Mouse (Mus musculus): Measurements from ENCODE around the gene Tns1. TPM values are rescaled to one million over a fixed set of nuclear protein-coding genes. Genes with fewer than 3 reads are reported as not detected.

The Tns1 gene
- polyA plus RNA-seq, 1 experiment: 118 TPM

- H3K27me3 ChIP-seq (ENCODE audit: control insufficient read depth, insufficient read depth, insufficient read length): peaks cover 7% of the 10 kb centered on the region
- H3K79me2 ChIP-seq (ENCODE audit: control insufficient read depth, insufficient read depth): no peaks in the 10 kb centered on the region
- no peak overlapping the region for H3K4me3 ChIP-seq (ENCODE audit: insufficient read depth, poor library complexity, severe bottlenecking)
- H3K36me3 ChIP-seq (ENCODE audit: control insufficient read depth, insufficient read depth): no peaks in the 10 kb centered on the region
- H3ac ChIP-seq (ENCODE audit: control insufficient read depth, insufficient read length, low read depth): no peak overlapping the region
- no peaks in the 10 kb centered on the region for H3K79me3 ChIP-seq (ENCODE audit: low read depth)
- TF ChIP-seq MYOD1 (IDR thresholded peaks at IDR 0.05; ENCODE audit: control insufficient read depth, insufficient read length, low read depth): no peak
- no peak for TF ChIP-seq MAX (IDR thresholded peaks at IDR 0.05)
- no peak for TF ChIP-seq FOSL1 (IDR thresholded peaks at IDR 0.05; ENCODE audit: insufficient read depth, low read length, poor library complexity, severe bottlenecking)
- TF ChIP-seq CTCF (IDR thresholded peaks at IDR 0.05; ENCODE audit: control insufficient read depth, insufficient read depth, insufficient read length): no peak
- no peak for TF ChIP-seq MYOG (IDR thresholded peaks at IDR 0.05; ENCODE audit: control insufficient read depth, extremely low read depth, insufficient read length)
- TF ChIP-seq USF1 (IDR thresholded peaks at IDR 0.05; ENCODE audit: low read depth): no peak
- no peak for TF ChIP-seq CEBPB (IDR thresholded peaks at IDR 0.05; ENCODE audit: low read depth)
Observed at GRCm38 (mm10) chr1:74156381-74156910, 32.2 kb upstream of the Tns1 start.

DNA sequence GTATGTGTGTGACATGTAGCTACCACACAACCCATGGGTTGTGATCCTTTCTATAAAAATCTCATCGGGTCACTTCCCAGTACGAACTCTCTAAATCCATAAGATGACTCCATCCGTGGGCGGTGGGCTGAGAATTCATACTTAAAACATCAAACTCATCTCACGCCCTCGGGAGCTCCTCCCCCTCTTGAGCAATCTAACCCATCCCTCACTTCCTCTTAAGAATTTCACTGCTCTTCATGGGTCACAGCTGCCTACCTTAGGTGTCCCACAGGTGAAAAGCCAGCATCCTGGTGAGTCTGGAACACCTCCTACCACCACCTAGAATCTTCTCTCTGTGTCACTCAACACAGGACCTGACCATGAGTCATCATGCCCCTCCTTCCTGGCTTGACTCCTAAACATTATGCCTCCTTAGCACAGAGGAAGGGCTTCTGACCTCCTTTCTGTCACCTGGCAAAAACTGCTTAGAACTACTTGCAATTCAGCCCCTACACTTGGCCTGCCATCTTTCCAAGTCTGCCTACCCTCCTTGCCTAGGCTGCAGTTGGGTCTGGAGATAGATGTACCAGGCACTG lies 31.3 kb upstream of the Tns1 start:
- Histone ChIP-seq H3K36me3 (ENCODE audit: control insufficient read depth, insufficient read depth) (no peaks in the 10 kb centered on the region), H3K79me3 (ENCODE audit: low read depth) (no peaks in the 10 kb centered on the region), H3K4me3 (ENCODE audit: insufficient read depth, poor library complexity, severe bottlenecking) (no peak overlapping the region), H3ac (ENCODE audit: control insufficient read depth, insufficient read length, low read depth) (no peak overlapping the region), H3K79me2 (ENCODE audit: control insufficient read depth, insufficient read depth) (no peaks in the 10 kb centered on the region), H3K27me3 (ENCODE audit: control insufficient read depth, insufficient read depth, insufficient read length) (peaks cover 3% of the 10 kb centered on the region)
- TF ChIP-seq FOSL1 (IDR thresholded peaks at IDR 0.05; ENCODE audit: insufficient read depth, low read length, poor library complexity, severe bottlenecking) (no peak), MYOD1 (IDR thresholded peaks at IDR 0.05; ENCODE audit: control insufficient read depth, insufficient read length, low read depth) (no peak), MYOG (IDR thresholded peaks at IDR 0.05; ENCODE audit: control insufficient read depth, extremely low read depth, insufficient read length) (no peak), CTCF (IDR thresholded peaks at IDR 0.05; ENCODE audit: control insufficient read depth, insufficient read depth, insufficient read length) (no peak), CEBPB (IDR thresholded peaks at IDR 0.05; ENCODE audit: low read depth) (no peak), MAX (IDR thresholded peaks at IDR 0.05) (no peak), USF1 (IDR thresholded peaks at IDR 0.05; ENCODE audit: low read depth) (no peak)

DNA sequence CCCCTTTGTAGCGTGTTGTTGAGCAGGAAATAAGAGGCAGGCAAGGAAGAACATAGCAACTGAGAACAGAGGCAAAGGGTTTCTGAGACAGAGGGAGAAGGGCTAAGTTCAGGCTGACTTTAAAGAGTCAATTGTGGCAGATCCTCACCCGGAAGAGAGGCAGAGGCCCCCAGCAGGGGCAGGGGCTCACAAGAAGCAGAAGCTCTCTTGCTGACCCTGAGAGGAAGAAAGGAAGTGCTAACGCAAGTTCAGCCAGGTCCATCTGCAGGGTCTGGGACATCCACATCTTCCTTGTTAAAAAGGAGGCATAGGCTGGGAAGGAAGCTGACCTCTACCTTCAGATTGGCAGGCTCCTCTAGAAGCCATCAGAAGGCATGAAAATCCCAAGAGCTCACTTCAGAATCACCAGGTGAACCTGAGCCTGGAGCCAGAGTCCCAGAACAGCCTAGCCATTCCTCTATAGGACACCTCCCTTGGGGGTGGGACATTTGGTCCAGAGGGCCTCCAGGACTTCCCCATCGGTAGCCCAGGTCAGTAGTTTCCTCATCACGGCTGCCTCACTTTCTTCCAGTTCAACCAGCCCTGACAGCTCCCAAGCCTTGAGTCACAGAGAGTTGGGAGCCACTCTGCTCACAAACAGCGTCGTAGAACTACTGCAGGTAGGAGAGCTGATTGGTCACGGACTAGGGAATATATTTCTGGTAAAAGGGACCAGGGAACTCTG lies 29.4 kb upstream of the Tns1 start, which contains the start of gene Cxcr2:
TSS of gene Cxcr2 (plus strand) at position 529 of the 724 bp plus-strand sequence.
- H3K36me3 ChIP-seq (ENCODE audit: control insufficient read depth, insufficient read depth): no peaks in the 10 kb centered on the region
- H3ac ChIP-seq (ENCODE audit: control insufficient read depth, insufficient read length, low read depth): no peak within 1 kb of the TSS
- no peaks in the 10 kb centered on the region for H3K79me3 ChIP-seq (ENCODE audit: low read depth)
- peaks cover 3% of the 10 kb centered on the region for H3K27me3 ChIP-seq (ENCODE audit: control insufficient read depth, insufficient read depth, insufficient read length)
- TF ChIP-seq CEBPB (IDR thresholded peaks at IDR 0.05; ENCODE audit: low read depth) (no peak), FOSL1 (IDR thresholded peaks at IDR 0.05; ENCODE audit: insufficient read depth, low read length, poor library complexity, severe bottlenecking) (no peak), MYOD1 (IDR thresholded peaks at IDR 0.05; ENCODE audit: control insufficient read depth, insufficient read length, low read depth) (no peak)
- no peaks in the 10 kb centered on the region for H3K79me2 ChIP-seq (ENCODE audit: control insufficient read depth, insufficient read depth)
- H3K4me3 ChIP-seq (ENCODE audit: insufficient read depth, poor library complexity, severe bottlenecking): no peak within 1 kb of the TSS

DNA sequence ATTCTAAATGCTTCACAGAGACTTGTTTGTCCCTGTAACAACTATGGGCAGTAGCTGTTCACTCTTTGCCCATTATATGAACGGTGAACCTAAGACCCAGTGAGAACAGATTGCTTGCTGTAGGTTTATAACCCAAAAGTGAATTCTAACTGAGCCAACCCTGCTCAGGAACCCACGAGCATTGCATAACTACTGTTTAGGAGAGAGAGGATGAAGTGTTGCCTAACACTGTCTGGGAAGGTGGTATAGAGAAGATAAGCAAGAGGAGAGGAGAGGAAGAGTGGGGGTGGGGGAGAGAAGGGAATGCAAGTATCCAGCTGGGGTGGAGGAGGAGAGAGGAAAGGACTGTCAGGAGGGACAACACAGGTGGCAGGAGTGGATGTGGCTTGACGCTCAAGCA lies 26.8 kb upstream of the Tns1 start:
- Histone ChIP-seq H3K36me3 (ENCODE audit: control insufficient read depth, insufficient read depth) (no peaks in the 10 kb centered on the region), H3ac (ENCODE audit: control insufficient read depth, insufficient read length, low read depth) (no peak overlapping the region), H3K27me3 (ENCODE audit: control insufficient read depth, insufficient read depth, insufficient read length) (no peaks in the 10 kb centered on the region), H3K79me2 (ENCODE audit: control insufficient read depth, insufficient read depth) (no peaks in the 10 kb centered on the region), H3K79me3 (ENCODE audit: low read depth) (no peaks in the 10 kb centered on the region), H3K4me3 (ENCODE audit: insufficient read depth, poor library complexity, severe bottlenecking) (no peak overlapping the region)
- no peak for TF ChIP-seq CTCF (IDR thresholded peaks at IDR 0.05; ENCODE audit: control insufficient read depth, insufficient read depth, insufficient read length)
- no peak for TF ChIP-seq MAX (IDR thresholded peaks at IDR 0.05)
- TF ChIP-seq USF1 (IDR thresholded peaks at IDR 0.05; ENCODE audit: low read depth): no peak
- TF ChIP-seq MYOD1 (IDR thresholded peaks at IDR 0.05; ENCODE audit: control insufficient read depth, insufficient read length, low read depth): no peak
- TF ChIP-seq CEBPB (IDR thresholded peaks at IDR 0.05; ENCODE audit: low read depth): no peak
- TF ChIP-seq MYOG (IDR thresholded peaks at IDR 0.05; ENCODE audit: control insufficient read depth, extremely low read depth, insufficient read length): no peak
- TF ChIP-seq FOSL1 (IDR thresholded peaks at IDR 0.05; ENCODE audit: insufficient read depth, low read length, poor library complexity, severe bottlenecking): no peak

DNA sequence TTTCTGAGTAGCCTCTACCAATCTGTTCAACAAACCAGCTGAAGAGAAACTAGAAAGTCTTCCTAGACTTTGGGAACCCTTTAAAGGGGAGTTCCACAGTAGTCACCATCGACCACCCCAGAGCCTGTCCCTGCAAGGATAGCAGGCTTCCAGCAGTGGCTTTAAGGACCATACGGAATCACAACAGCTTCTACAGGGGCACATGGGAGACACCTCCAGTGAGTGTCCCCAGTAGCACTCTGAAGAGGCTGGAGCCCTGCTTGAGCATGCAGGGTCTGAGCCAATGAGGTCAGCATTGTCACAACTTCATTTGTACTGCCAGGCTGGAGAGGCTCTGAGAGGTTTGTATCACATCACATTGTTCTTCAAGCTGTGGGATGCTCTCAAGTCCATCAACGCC lies 25.9 kb upstream of the Tns1 start:
- no peak overlapping the region for H3ac ChIP-seq (ENCODE audit: control insufficient read depth, insufficient read length, low read depth)
- no peak for TF ChIP-seq MAX (IDR thresholded peaks at IDR 0.05)
- no peak for TF ChIP-seq MYOD1 (IDR thresholded peaks at IDR 0.05; ENCODE audit: control insufficient read depth, insufficient read length, low read depth)
- no peak for TF ChIP-seq USF1 (IDR thresholded peaks at IDR 0.05; ENCODE audit: low read depth)
- TF ChIP-seq MYOG (IDR thresholded peaks at IDR 0.05; ENCODE audit: control insufficient read depth, extremely low read depth, insufficient read length): no peak
- TF ChIP-seq FOSL1 (IDR thresholded peaks at IDR 0.05; ENCODE audit: insufficient read depth, low read length, poor library complexity, severe bottlenecking): no peak
- no peak for TF ChIP-seq CEBPB (IDR thresholded peaks at IDR 0.05; ENCODE audit: low read depth)
- no peaks in the 10 kb centered on the region for H3K27me3 ChIP-seq (ENCODE audit: control insufficient read depth, insufficient read depth, insufficient read length)
- H3K79me3 ChIP-seq (ENCODE audit: low read depth): no peaks in the 10 kb centered on the region
- H3K4me3 ChIP-seq (ENCODE audit: insufficient read depth, poor library complexity, severe bottlenecking): no peak overlapping the region
- H3K79me2 ChIP-seq (ENCODE audit: control insufficient read depth, insufficient read depth): no peaks in the 10 kb centered on the region
- no peaks in the 10 kb centered on the region for H3K36me3 ChIP-seq (ENCODE audit: control insufficient read depth, insufficient read depth)

Measured in C2C12 (cell line).